Mouse (Mus musculus) left cerebral cortex, adult 18-20 months (tissue): ENCODE data around the gene Sp2. TPM values are rescaled to one million over a fixed set of nuclear protein-coding genes. Genes with fewer than 3 reads are reported as not detected.

Experiments used
- DNase-seq, 2 experiments: peaks; one replicate each; pipeline ENCODE4 v3.0.0; 2021 to 2022; ENCODE audit warnings: low spot score in 2 of 2, mixed read lengths in 1 of 2
- total RNA-seq, 2 experiments: library from RNA; stranded (reverse); gene quantifications; 2 replicates each; pipeline ENCODE4 v1.2.3; 2021

Gene Sp2
- total RNA-seq, 2 experiments from 2014 or later: 11.4 to 11.9 TPM

DNA sequence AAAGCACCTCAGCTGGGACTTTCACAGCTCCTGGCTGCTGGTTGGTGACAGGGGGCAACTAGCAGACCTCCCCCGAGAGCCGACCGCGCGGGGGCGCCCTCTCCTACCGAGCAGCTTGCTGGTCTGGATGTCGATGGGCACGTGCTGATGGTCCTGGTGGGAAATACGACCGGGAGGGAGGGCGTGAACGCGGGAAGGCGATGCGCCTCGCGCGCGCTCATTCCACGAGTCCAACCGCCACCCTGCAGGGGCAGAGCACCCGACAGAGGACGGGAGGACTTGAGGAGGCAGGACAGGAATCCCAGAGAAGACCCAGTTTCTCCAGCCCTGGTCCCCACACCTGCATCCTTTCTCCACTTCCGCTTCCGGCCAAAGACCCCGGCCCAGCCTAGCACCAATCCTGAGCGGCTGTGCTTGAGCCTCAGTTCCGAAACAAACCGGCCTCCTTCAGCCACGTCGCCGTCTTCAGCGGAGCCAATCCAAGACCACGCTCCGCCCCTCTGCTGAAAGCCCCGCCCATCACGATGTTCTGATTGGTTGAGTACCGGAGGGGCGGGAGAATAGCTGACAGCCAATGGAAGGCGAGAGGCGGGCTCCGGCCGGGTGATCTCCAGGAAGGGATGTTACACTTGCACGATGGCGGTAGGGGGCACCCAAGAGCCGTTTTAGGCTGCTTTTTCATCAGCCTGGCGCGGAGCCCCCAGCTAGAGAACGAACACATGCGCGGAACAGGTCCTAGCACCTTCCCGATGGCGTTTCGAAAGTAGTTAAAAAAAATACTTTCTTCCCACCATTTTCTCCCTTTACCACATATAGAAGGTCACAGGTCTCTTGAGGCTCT lies 66.5 kb downstream of the Sp2 start, which contains the start of gene Cdk5rap3:
TSS of gene Cdk5rap3 (minus strand) at position 453 of the 841 bp plus-strand sequence.
- DNase-seq: peak; percentile 98

DNA sequence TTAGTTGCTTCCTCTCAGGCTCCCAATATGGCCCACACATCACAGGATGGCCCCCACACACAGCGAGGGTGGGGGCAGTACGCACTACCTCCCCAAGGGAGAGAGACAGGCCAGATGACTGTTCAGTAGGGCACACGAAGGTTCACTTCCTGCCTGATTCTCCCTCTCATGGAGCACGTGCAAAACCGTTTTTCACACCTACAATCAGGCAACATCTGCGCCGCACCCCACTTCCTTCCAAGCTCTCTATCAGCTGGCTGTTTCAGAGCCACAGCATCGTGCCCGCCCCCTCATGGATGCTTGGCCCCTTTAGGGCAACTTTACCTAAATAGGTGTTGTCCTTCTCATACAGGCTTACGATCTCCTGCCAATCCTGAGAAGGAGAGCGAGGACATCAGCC lies 70.1 kb downstream of the Sp2 start:
- DNase-seq: no peak

DNA sequence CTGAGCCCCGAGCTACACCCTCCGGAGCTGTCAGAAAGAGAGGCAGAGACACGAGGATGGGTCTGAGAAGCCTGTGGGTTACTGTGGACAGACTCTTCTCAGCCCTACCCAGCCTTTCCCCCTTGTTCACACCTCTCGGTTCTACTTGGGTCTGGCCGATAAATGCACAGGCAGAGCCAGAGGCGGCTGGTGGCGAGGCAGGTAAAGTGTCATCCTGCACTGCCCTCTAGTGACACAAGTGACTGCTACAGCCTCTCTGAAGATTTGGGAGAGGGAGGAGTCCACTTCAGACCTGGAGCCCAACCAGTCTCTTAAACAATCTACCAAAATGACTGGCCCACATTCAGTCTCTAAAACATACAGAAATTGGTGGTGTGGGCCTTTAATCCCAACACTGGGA lies 72.8 kb downstream of the Sp2 start:
- DNase-seq: peak; percentile 81 to 84

DNA sequence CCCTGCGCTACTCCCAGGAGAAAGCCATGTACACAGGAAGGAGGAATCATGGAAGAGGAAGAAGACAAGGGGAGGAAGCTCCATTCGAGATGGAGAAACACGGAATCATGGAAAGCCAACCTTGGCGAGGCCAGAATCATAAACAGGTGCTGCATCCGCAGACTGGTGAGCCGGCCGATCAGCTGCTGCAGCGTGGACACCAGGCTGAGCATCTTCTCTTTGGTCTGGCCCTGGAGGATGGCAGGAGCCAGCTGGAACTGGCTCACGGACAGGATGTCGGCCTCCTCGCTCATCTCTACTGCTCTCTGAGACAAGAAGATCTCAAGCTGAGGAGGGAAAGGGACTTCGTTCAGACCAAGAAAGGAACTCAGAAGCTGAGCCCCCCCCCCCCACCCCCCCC lies 74.2 kb downstream of the Sp2 start:
- no peak for DNase-seq

DNA sequence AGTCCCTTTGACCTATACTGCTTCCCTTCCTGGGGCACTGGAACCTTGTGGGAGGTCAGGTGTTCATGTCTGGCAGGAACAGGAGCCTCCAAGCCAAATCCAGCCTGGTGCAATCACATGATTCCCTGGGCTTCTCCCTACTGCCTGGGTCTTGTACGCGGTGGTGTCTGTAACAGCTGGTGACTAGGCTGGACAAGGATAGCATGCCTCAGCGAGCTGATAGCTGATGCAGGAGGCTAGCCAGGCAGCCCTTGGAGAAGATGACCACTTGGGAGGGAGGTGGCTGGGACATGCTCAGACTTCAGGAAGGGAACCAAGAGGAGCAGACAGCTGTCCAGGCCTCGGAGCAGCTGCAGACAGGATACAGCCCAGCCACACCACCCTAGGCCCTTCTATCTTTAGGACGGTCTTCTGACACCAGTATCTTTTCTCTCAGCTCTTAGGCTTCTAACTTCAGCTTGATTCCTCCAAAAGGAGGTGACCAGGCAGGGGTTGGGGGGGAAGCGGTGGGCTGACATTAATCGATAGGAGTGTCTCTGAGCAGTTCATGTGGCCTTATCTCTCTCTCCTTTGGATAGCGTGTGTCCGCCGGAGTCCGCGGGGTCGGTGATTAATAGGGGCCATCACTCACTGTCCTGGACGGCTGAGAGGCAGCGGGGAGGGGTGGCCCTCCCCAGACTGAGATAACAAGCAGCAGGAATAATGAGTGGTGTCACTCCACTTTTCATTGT lies 76.2 kb downstream of the Sp2 start:
- DNase-seq: no peak

Other genes starting within 250 kb of the Sp2 start
- gene Snx11, start 205.4 kb downstream of the Sp2 start, total RNA-seq: 10 to 100 TPM; 48.8 to 48.9 TPM
- gene Cbx1, start 193.8 kb downstream of the Sp2 start, total RNA-seq: 10 to 100 TPM; 40.8 to 43.3 TPM
- 100 to 1,000 TPM; 292 to 305 TPM for gene Nfe2l1, start 153.0 kb downstream of the Sp2 start, total RNA-seq
- gene Copz2, start 133.1 kb downstream of the Sp2 start, total RNA-seq: 1 to 10 TPM; 5.9 to 6.3 TPM
- gene Cdk5rap3, start 66.5 kb downstream of the Sp2 start, total RNA-seq: 10 to 100 TPM; 27.5 to 31.8 TPM
- gene Prr15l, start 54.9 kb downstream of the Sp2 start, total RNA-seq: not detected
- gene Pnpo, start 39.0 kb downstream of the Sp2 start, total RNA-seq: 10 to 100 TPM; 41.9 TPM
- gene Sp6, start 30.4 kb upstream of the Sp2 start, total RNA-seq: 1 to 10 TPM; 1.4 to 2.0 TPM
- 1 to 10 TPM; 4.2 to 4.6 TPM for gene Scrn2, start 47.0 kb upstream of the Sp2 start, total RNA-seq
- gene Lrrc46, start 58.4 kb upstream of the Sp2 start, total RNA-seq: under 1 TPM; 0.33 to 0.37 TPM
- gene Mrpl10, start 58.6 kb upstream of the Sp2 start, total RNA-seq: 10 to 100 TPM; 67.4 to 70.6 TPM
- 10 to 100 TPM; 12.9 to 13.2 TPM for gene Osbpl7, start 67.7 kb upstream of the Sp2 start, total RNA-seq
- gene Tbx21, start 132.4 kb upstream of the Sp2 start, total RNA-seq: under 1 TPM in 1 of 2 experiments, not detected in 1; 0.21 TPM
- 10 to 100 TPM; 54.8 to 58.4 TPM for gene Tbkbp1, start 168.5 kb upstream of the Sp2 start, total RNA-seq
- 100 to 1,000 TPM; 118 to 121 TPM for gene Kpnb1, start 204.9 kb upstream of the Sp2 start, total RNA-seq